Mouse (Mus musculus) embryonic facial prominence, embryonic 11.5 days (tissue): ENCODE data around the gene Ptpn7. TPM values are rescaled to one million over a fixed set of nuclear protein-coding genes. Genes with fewer than 3 reads are reported as not detected.

ENCODE experiments used
- ATAC-seq: fragments of 200-750 bp; cut with Nextera tagmentation; replicated peaks from 2 replicates; pipeline ENCODE4 v1.8.0; 2017; ENCODE audit warnings: low read depth; ENCODE audit not compliant: insufficient number of reproducible peaks, low FRiP score, low TSS enrichment
- DNase-seq: peaks from one replicate; pipeline ENCODE4 v3.0.0-alpha.2; 2015; ENCODE audit warnings: low spot score
- H3K27ac ChIP-seq: fragments of 300-500 bp; sonication (generic); replicated peaks from 2 replicates; pipeline ENCODE4 v1.5.1; 2014; ENCODE audit warnings: mild to moderate bottlenecking, low read depth, low read length, control low read depth
- H3K27me3 ChIP-seq: fragments of 300-500 bp; sonication (generic); 2 replicates; pipeline ENCODE4 v1.6.1; 2014; ENCODE audit warnings: mild to moderate bottlenecking, low read length, moderate library complexity, mixed read lengths; ENCODE audit not compliant: control insufficient read depth, insufficient read depth
- H3K36me3 ChIP-seq: fragments of 300-500 bp; sonication (generic); replicated peaks from 2 replicates; pipeline ENCODE4 v1.6.1; 2014; ENCODE audit warnings: low read depth, mild to moderate bottlenecking, low read length, moderate library complexity, mixed read lengths; ENCODE audit not compliant: control insufficient read depth, insufficient read depth
- H3K4me1 ChIP-seq: fragments of 300-500 bp; sonication (generic); 2 replicates; pipeline ENCODE4 v1.6.1; 2014; ENCODE audit warnings: low read length, mixed read lengths; ENCODE audit not compliant: control insufficient read depth, insufficient read depth
- H3K4me2 ChIP-seq: fragments of 300-500 bp; sonication (generic); 2 replicates; pipeline ENCODE4 v1.6.1; 2014; ENCODE audit warnings: low read depth, mild to moderate bottlenecking, control low read depth, low read length, moderate library complexity
- H3K4me3 ChIP-seq: fragments of 300-500 bp; sonication (generic); 2 replicates; pipeline ENCODE4 v1.5.1; 2014; ENCODE audit warnings: low read depth, low read length, control low read depth
- H3K9ac ChIP-seq: fragments of 300-500 bp; sonication (generic); replicated peaks from 2 replicates; pipeline ENCODE4 v1.6.1; 2014; ENCODE audit warnings: mild to moderate bottlenecking, control low read depth, low read length
- H3K9me3 ChIP-seq: fragments of 300-500 bp; sonication (generic); replicated peaks from 2 replicates; pipeline ENCODE4 v1.6.1; 2016; ENCODE audit warnings: mild to moderate bottlenecking, low read length, inconsistent platforms, mixed read lengths; ENCODE audit not compliant: control insufficient read depth
- WGBS: fragments of 180-500 bp; shearing (Covaris S2); extraction: QIAGEN DNeasy Blood & Tissue Kit; methylation state at CpG from one replicate; pipeline ENCODE4 v1.1.7; 2014; 5-methylcytosine and 5-hydroxymethylcytosine counted together
- polyA plus RNA-seq: library from polyadenylated mRNA; unstranded; fragments of >200 nt; fragmentation: Nextera tagmentation; extraction: Ambion mirVana; gene quantifications from 2 replicates; pipeline ENCODE4 v1.2.1, GENCODE M21; 2014

The Ptpn7 gene
- polyA plus RNA-seq, 1 experiment from 2014 or later, result 1.9 TPM

- Histone ChIP-seq H3K27ac (no peak overlapping the region), H3K36me3 (no peaks in the 10 kb centered on the region), H3K9me3 (no peaks in the 10 kb centered on the region), H3K4me1 (no peaks in the 10 kb centered on the region), H3K4me3 (no peak overlapping the region), H3K4me2 (no peak overlapping the region), H3K27me3 (no peaks in the 10 kb centered on the region), H3K9ac (no peak overlapping the region)
- ATAC-seq (no peak), DNase-seq (no peak)
- 91% methylated on average over 6 of the region's 6 CpGs for whole genome bisulfite sequencing
Observed at GRCm38 (mm10) chr1:135173311-135173710, 40.8 kb downstream of the Ptpn7 start.

- Histone ChIP-seq H3K9ac (no peak overlapping the region), H3K4me1 (no peaks in the 10 kb centered on the region), H3K27ac (no peak overlapping the region), H3K4me3 (no peak overlapping the region), H3K4me2 (no peak overlapping the region), H3K36me3 (no peaks in the 10 kb centered on the region), H3K9me3 (no peaks in the 10 kb centered on the region), H3K27me3 (no peaks in the 10 kb centered on the region)
- DNase-seq (no peak), ATAC-seq (no peak)
- WGBS, result 77% methylated on average over 3 of the region's 3 CpGs
Observed at GRCm38 (mm10) chr1:135175176-135175575, 42.7 kb downstream of the Ptpn7 start.

DNA sequence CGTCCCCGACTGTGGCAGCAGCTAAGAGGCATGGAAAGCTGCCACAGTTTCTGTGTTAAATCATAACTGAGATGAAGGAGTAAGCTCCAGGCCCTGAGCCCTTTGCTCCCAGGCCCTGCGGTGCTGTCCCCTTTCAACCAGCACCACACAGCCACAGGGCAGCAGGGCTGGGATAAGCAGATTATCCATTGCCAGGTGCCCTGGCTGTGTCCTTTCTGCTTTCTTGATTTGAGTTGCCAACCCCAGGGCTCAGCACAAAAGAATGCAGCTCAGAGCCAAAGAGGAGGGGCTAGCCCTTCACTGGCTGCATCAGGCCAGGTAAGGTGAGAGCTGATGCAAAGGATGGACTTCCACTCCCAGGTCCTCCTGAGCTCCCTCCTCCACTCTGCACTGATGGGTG is 45.2 kb downstream of the Ptpn7 start:
- ATAC-seq (no peak), DNase-seq (no peak)
- Histone ChIP-seq H3K36me3 (no peaks in the 10 kb centered on the region), H3K27me3 (no peaks in the 10 kb centered on the region), H3K4me2 (no peak overlapping the region), H3K27ac (no peak overlapping the region), H3K4me3 (no peak overlapping the region), H3K9me3 (no peaks in the 10 kb centered on the region), H3K4me1 (no peaks in the 10 kb centered on the region), H3K9ac (no peak overlapping the region)
- WGBS, result 88% methylated on average over 3 of the region's 3 CpGs

- Histone ChIP-seq H3K4me2 (no peak overlapping the region), H3K9me3 (no peaks in the 10 kb centered on the region), H3K27me3 (no peaks in the 10 kb centered on the region), H3K36me3 (no peaks in the 10 kb centered on the region), H3K27ac (no peak overlapping the region), H3K9ac (no peak overlapping the region), H3K4me1 (no peaks in the 10 kb centered on the region), H3K4me3 (no peak overlapping the region)
- no peak for ATAC-seq
- 81% methylated on average over 7 of the region's 7 CpGs for WGBS
- no peak for DNase-seq
Observed at GRCm38 (mm10) chr1:135178863-135179262, 46.4 kb downstream of the Ptpn7 start.

GRCm38 (mm10) chr1:135180830-135181229 is 48.3 kb downstream of the Ptpn7 start:
- no peaks in the 10 kb centered on the region for H3K27me3 ChIP-seq
- no peaks in the 10 kb centered on the region for H3K4me1 ChIP-seq
- no peak overlapping the region for H3K27ac ChIP-seq
- no peak overlapping the region for H3K4me2 ChIP-seq
- no peak for ATAC-seq
- no peak for DNase-seq
- H3K9me3 ChIP-seq, result no peaks in the 10 kb centered on the region
- H3K4me3 ChIP-seq, result no peak overlapping the region
- no peaks in the 10 kb centered on the region for H3K36me3 ChIP-seq
- 85% methylated on average over 10 of the region's 10 CpGs for WGBS
- no peak overlapping the region for H3K9ac ChIP-seq

DNA sequence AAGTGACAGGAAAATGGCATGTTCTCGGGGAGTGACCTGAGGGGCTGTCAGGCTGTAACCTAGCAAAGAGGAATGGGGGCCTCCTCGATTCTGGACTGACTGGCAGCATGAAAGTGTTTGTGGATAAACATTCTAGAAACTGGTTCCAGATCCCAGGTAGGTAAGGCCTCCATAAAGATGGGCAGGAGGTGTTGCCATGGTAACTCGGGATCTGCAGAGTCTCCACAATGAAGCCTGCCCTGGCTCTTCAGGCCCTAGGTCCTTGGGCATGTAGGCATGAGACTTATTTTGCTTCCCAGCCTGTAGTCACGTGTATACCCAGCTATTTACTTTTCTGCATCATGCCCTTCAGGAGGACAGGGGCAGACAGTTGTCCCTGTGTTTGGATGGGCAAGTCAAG is 48.8 kb downstream of the Ptpn7 start:
- H3K4me2 ChIP-seq, result no peak overlapping the region
- ATAC-seq, result no peak
- H3K9ac ChIP-seq, result no peak overlapping the region
- no peaks in the 10 kb centered on the region for H3K27me3 ChIP-seq
- no peak for DNase-seq
- 68% methylated on average over 4 of the region's 4 CpGs for WGBS
- no peaks in the 10 kb centered on the region for H3K36me3 ChIP-seq
- H3K4me3 ChIP-seq, result no peak overlapping the region
- no peaks in the 10 kb centered on the region for H3K4me1 ChIP-seq
- no peak overlapping the region for H3K27ac ChIP-seq
- no peaks in the 10 kb centered on the region for H3K9me3 ChIP-seq

- ATAC-seq, result no peak
- 84% methylated on average over 8 of the region's 8 CpGs for WGBS
- H3K4me3 ChIP-seq, result no peak overlapping the region
- DNase-seq, result no peak
- H3K9me3 ChIP-seq, result no peaks in the 10 kb centered on the region
- no peak overlapping the region for H3K27ac ChIP-seq
- H3K27me3 ChIP-seq, result no peaks in the 10 kb centered on the region
- no peak overlapping the region for H3K4me2 ChIP-seq
- H3K4me1 ChIP-seq, result no peaks in the 10 kb centered on the region
- no peak overlapping the region for H3K9ac ChIP-seq
- no peaks in the 10 kb centered on the region for H3K36me3 ChIP-seq
Observed at GRCm38 (mm10) chr1:135181880-135182623, 49.6 kb downstream of the Ptpn7 start.

GRCm38 (mm10) chr1:135182975-135183374 is 50.5 kb downstream of the Ptpn7 start:
- H3K4me2 ChIP-seq, result no peak overlapping the region
- no peaks in the 10 kb centered on the region for H3K9me3 ChIP-seq
- H3K9ac ChIP-seq, result no peak overlapping the region
- WGBS, result 67% methylated on average over 3 of the region's 3 CpGs
- H3K4me3 ChIP-seq, result no peak overlapping the region
- H3K27me3 ChIP-seq, result no peaks in the 10 kb centered on the region
- ATAC-seq (no peak), DNase-seq (no peak)
- H3K4me1 ChIP-seq, result no peaks in the 10 kb centered on the region
- no peak overlapping the region for H3K27ac ChIP-seq
- no peaks in the 10 kb centered on the region for H3K36me3 ChIP-seq
